Mouse (Mus musculus): ENCODE measurements around the gene Rmi2.

Rmi2 gene

GRCm38 (mm10) chr16:10864833-10865591, 30.2 kb downstream of the Rmi2 start:
- in situ Hi-C loops (cut with MboI, MseI): loop anchor here (5.0 kb wide), 2 partner anchors 73 to 298 kb away; partner anchors contain the start of gene Prm3

DNA sequence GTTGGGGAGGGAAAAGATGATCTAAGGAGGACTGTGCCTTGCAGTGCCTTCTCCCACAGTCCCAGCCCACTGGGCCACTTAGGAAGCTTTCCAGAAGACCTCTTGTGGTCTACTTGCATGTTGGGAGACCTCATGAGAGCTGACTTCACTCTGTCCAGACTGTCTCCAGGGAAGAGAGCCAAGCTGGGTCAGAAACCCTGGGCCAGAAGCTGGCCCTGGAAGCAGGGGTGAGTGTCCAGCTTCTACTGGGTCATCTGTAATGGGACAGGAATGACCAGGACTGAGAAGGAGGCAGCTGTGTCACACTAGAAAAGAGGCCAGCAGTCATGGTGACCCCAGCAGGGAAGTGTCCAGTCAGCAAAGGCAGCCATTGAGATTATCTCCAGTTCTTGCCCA, 30.7 kb downstream of the Rmi2 start:
- in situ Hi-C loops (cut with MboI, MseI): loop anchor here (5.0 kb wide), 2 partner anchors 73 to 298 kb away; partner anchors contain the start of gene Prm3

GRCm38 (mm10) chr16:10866841-10867240, 32.0 kb downstream of the Rmi2 start:
- in situ Hi-C loops (cut with MboI, MseI): loop anchor here (5.0 kb wide), 2 partner anchors 75 to 300 kb away; partner anchors contain the start of gene Prm3

GRCm38 (mm10) chr16:10867501-10867900, 32.6 kb downstream of the Rmi2 start:
- in situ Hi-C loops (cut with MboI, MseI): loop anchor here (5.0 kb wide), 2 partner anchors 75 to 300 kb away; partner anchors contain the start of gene Prm3

- in situ Hi-C loops (cut with MboI, MseI): loop anchor here (5.0 kb wide), 2 partner anchors 76 to 301 kb away; partner anchors contain the start of gene Prm3
These were observed 33.1 kb downstream of the Rmi2 start for GRCm38 (mm10) chr16:10867904-10868440.

- in situ Hi-C loops (cut with MboI, MseI): loop anchor here (5.0 kb wide), 1 partner anchor 236 kb away; no protein-coding TSS in a partner anchor
These were observed 36.1 kb downstream of the Rmi2 start for GRCm38 (mm10) chr16:10870969-10871368.

DNA sequence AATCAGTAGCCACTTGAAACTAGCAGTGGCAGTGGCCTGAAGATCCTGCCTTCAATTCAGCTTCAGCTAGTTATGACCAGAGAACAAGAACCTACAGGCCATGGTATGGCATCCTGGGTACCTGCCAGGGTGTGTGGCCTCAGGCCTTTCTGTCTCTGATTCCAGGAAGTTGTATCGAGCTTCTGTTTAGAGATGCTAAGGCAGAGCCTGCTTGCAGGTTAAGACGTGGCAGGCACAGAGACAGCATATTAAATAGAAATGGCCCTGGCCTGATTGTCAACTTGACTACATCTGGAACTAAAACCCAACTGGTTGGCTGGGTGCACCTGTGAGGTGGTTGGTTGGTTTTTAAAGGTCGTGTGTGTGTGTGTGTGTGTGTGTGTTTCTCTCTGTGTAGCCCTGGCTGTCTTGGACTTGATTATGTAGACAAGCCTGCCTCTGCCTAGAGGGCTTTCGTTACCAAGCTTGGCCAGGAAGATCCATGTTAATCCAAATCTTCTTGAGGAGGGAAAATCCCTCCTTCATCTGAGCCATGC, 38.0 kb downstream of the Rmi2 start:
- in situ Hi-C loops (cut with MboI, MseI): loop anchor here (5.0 kb wide), 1 partner anchor 234 kb away; no protein-coding TSS in a partner anchor

GRCm38 (mm10) chr16:10873654-10874053, 38.8 kb downstream of the Rmi2 start:
- in situ Hi-C loops (cut with MboI, MseI): loop anchor here (5.0 kb wide), 1 partner anchor 234 kb away; no protein-coding TSS in a partner anchor

GRCm38 (mm10) chr16:10878227-10878626, 43.4 kb downstream of the Rmi2 start:
- in situ Hi-C loops (cut with MboI, MseI): loop anchor here (5.0 to 25.0 kb wide), 2 partner anchors 154 to 534 kb away; no protein-coding TSS in a partner anchor

DNA sequence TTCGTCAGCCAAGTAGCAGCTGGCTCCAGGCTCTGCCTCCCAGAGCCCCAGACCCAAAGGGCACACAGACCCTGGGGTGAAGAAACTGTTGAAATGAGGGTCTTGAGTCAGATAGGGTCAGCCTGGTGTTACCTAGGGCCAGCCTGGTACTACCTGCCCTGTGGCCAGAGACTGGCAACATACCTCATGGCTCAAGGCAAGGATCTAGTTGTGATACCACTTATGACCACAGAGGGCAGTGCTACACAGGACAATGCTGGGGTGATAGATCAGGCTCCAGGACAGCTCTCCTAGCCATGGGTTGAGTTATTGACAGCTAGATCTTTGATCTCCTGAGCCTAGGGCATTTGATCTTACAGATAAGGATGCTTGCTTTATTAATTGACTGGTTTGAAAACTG, 44.6 kb downstream of the Rmi2 start:
- in situ Hi-C loops (cut with MboI, MseI): loop anchor here (5.0 to 25.0 kb wide), 2 partner anchors 153 to 533 kb away; no protein-coding TSS in a partner anchor

GRCm38 (mm10) chr16:10881231-10881962, 46.5 kb downstream of the Rmi2 start:
- in situ Hi-C loops (cut with MboI, MseI): loop anchor here (25.0 kb wide), 1 partner anchor 531 kb away; no protein-coding TSS in a partner anchor

- in situ Hi-C loops (cut with MboI, MseI): loop anchor here (25.0 kb wide), 1 partner anchor 525 kb away; no protein-coding TSS in a partner anchor
These were observed 52.6 kb downstream of the Rmi2 start for GRCm38 (mm10) chr16:10887436-10887835.

- in situ Hi-C loops (cut with MboI, MseI): loop anchor here (10.0 to 25.0 kb wide), 2 partner anchors 522 to 734 kb away; no protein-coding TSS in a partner anchor
These were observed 55.5 kb downstream of the Rmi2 start for GRCm38 (mm10) chr16:10890363-10890762.

DNA sequence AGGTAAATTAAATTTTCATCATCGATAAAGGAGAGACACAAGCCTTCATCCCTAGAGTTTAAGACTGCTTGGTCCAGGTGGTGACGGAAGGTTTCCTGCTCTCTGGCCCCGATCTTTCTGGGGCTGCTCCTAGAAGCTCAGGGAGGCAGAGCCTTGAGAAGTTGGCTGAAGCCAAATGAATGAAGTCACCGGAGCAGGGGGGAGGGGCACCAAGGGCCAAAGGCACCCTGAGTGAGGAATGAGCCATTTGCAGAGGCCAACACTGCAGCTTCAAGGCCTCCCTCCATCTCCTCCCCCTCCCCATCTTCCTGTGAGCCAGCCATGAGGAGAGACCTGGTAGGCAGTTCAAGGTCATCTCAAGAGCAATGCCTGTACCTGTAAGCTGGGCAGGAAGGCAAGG, 58.3 kb downstream of the Rmi2 start:
- in situ Hi-C loops (cut with MboI, MseI): loop anchor here (10.0 to 25.0 kb wide), 2 partner anchors 519 to 732 kb away; no protein-coding TSS in a partner anchor

DNA sequence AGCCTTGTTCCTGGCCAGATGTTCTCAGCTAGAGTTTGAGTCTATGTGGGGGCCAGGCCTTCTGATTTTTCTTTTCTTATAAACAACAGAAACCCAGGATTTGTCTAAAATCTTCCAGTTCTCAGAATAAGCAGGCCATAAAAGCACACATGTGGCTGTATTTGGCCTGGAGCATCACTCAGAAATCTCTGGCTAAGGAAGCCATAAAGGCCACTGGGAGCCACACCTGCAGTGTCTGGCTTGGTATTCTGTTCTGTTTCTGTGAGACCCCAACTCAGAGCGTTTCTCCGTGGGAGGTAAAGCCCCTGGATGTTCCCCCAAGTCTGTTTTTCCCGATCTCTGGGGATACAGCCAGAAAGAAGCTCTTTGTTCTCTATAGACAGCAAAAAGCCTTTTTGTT, 61.0 kb downstream of the Rmi2 start:
- in situ Hi-C loops (cut with MboI, MseI): loop anchor here (10.0 to 25.0 kb wide), 2 partner anchors 516 to 729 kb away; no protein-coding TSS in a partner anchor

DNA sequence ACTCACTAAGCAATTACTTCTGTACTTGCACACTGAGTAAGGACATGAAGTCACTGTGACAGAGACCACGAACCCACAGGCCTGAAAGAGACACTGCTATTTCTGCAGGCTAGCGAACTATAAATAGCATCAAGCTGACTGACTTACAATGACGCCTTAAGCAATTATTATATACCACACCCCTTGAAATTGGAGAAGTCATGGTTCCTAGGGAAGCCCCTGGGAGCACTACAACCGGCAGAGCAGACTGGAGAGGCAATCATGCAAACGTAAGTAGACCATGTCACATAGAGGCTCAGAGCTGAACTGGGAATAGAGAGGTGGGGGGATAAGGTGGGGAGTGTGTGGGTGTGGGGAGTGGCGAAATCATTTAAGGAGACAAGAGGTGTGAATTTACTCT, 62.5 kb downstream of the Rmi2 start:
- in situ Hi-C loops (cut with MboI, MseI): loop anchor here (10.0 to 25.0 kb wide), 2 partner anchors 515 to 727 kb away; no protein-coding TSS in a partner anchor

DNA sequence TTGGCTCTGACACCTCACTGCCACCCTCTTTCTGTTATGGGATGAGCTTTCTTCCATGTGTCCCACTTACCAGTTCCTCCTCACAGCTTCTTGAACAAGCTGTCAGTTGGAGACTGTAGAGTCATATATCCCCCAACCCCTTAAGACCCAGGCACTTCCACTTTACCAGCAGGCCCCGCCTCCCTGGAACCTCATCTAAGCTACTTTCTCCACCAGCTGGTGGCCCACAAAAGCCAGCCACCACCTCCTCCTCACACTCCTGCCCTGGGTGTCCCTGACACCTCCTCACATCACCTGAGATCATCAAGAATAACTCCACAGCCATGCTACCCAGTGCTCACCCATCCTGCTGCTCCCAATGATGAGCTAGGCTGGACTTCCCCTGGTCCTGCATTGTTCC, 65.9 kb downstream of the Rmi2 start:
- in situ Hi-C loops (cut with MboI, MseI): no loop called here

GRCm38 (mm10) chr16:10901956-10902355, 67.1 kb downstream of the Rmi2 start:
- in situ Hi-C loops (cut with MboI, MseI): no loop called here

DNA sequence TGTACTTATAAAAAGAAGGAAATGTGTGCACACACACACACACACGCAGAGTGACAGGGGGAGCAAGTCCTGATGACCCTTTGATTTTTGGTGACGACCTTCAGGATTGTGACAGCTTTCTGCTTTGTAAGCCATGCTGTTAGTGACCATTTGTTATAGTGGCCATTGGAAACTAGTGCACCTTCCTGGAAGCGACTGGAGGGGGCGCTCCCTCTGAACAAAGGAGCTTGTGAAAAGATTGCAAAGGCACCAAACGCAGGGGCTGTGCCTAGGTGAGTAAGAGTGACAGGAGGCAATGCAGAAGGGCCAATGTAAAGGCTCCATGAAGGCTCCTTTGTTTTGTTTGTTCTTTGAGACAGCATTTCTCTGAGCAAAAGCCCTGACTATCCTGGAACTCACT, 68.0 kb downstream of the Rmi2 start:
- in situ Hi-C loops (cut with MboI, MseI): no loop called here

DNA sequence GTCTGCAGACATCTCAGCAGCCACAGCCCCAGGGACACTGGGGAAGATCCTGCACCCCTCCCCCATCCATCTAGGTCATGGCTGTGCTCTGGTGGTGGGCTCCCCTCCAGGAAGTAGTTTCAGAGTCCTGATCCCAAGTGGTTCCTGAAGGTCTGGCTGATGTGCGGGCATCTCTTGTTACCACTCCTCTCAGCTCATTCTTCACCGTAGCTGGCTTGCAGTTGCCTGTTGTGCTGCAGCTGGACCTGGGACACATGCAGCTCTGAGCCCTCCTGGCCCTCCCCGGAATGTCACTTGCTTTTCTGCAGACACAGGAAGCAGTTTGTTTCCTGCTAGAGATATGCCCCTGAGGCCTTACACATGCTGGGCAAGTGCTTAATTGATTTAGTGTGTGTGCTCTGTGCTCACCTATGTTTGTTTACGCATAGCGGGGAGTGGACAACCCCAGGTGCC, 70.8 kb downstream of the Rmi2 start:
- in situ Hi-C loops (cut with MboI, MseI): no loop called here

GRCm38 (mm10) chr16:10910541-10910940, 75.7 kb downstream of the Rmi2 start:
- in situ Hi-C loops (cut with MboI, MseI): no loop called here

Data from regulatory T cell (primary cell).